Mouse (Mus musculus) hindbrain, embryonic 15.5 days (tissue): ENCODE data around the gene Cdc42se1. TPM values are rescaled to one million over a fixed set of nuclear protein-coding genes. Genes with fewer than 3 reads are reported as not detected.

Source experiments
- ATAC-seq: fragments of 200-750 bp; cut with Nextera tagmentation; 2 replicates; pipeline ENCODE4 v1.8.0; 2017; ENCODE audit warnings: low read depth, moderate number of reproducible peaks, moderate TSS enrichment; ENCODE audit not compliant: low FRiP score
- H3K27ac ChIP-seq: fragments of 300-500 bp; sonication (generic); replicated peaks from 2 replicates; pipeline ENCODE4 v1.5.1; 2015; ENCODE audit warnings: mild to moderate bottlenecking, inconsistent platforms
- H3K27me3 ChIP-seq: fragments of 300-500 bp; sonication (generic); 2 replicates; pipeline ENCODE4 v1.6.1; 2015; ENCODE audit warnings: control low read depth, inconsistent platforms
- H3K36me3 ChIP-seq: fragments of 300-500 bp; sonication (generic); 2 replicates; pipeline ENCODE4 v1.6.1; 2015; ENCODE audit warnings: control low read depth, inconsistent platforms
- H3K4me1 ChIP-seq: fragments of 300-500 bp; sonication (generic); replicated peaks from 2 replicates; pipeline ENCODE4 v1.6.1; 2015; ENCODE audit warnings: control low read depth, inconsistent platforms
- H3K4me2 ChIP-seq: fragments of 300-500 bp; sonication (generic); 2 replicates; pipeline ENCODE4 v1.6.1; 2015; ENCODE audit warnings: moderate library complexity, mild to moderate bottlenecking, inconsistent platforms
- H3K4me3 ChIP-seq: fragments of 300-500 bp; sonication (generic); 2 replicates; pipeline ENCODE4 v1.5.1; 2015; ENCODE audit warnings: mild to moderate bottlenecking, inconsistent platforms
- H3K9ac ChIP-seq: fragments of 300-500 bp; sonication (generic); 2 replicates; pipeline ENCODE4 v1.6.1; 2015; ENCODE audit warnings: inconsistent platforms
- H3K9me3 ChIP-seq: fragments of 300-500 bp; sonication (generic); 2 replicates; pipeline ENCODE4 v1.6.1; 2016; ENCODE audit warnings: control low read depth, inconsistent platforms
- WGBS: fragments of 180-500 bp; shearing (Covaris S2); methylation state at CpG from one replicate; pipeline ENCODE4 v1.1.7; 2015; 5-methylcytosine and 5-hydroxymethylcytosine counted together
- polyA plus RNA-seq: library from polyadenylated mRNA; unstranded; fragments of >200 nt; fragmentation: Nextera tagmentation; extraction: Ambion mirVana; gene quantifications from 2 replicates; pipeline ENCODE4 v1.2.1, GENCODE M21; 2015

Cdc42se1 gene
- polyA plus RNA-seq, 1 experiment from 2014 or later: 57.1 TPM

DNA sequence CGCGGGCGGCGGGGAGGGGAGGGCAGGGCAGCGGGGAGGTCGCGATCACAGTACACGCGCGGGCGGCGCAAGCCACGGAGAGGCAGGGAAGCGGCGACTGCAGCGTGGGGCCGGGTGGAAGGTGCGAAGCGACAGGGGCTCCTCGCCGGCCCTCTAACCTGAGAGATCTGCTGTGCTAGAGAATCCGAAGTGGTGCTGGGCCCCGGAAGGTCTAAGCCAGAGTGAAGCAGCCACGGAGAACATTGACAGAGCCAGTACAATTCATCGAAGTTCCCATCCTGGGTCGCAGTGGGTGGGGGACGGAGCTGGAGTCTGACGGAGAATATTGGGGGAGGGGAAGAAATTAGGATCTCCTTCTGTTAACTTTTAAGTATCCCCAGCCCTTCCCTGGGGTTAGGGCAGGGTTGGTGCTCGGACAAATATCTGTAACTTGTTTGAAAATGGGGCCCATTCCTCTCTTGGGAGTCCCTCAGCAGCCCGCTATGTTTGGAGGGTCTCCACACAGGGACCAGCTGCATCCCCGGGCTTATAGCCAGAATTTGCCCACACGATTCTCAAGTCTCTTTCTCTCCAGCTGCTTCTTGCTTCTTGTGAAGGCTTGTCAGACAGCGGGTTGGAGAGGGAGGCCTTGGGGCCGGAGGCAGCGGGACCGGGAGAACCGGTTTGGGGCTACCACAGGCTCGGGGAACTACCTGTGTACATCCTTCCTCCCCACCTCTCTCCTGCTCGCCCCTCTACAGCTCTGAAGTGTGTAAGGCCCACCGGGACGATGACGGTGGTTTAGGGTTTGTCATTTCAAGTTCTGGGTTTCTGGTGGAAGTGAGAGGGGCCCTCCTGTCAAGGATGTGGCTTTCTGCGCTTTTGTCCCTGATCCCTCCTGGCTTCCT, 605 bp downstream of the Cdc42se1 start:
- H3K4me1 ChIP-seq: peaks cover 57% of the 10 kb centered on the region
- peak overlapping the region; percentile 99 for H3K27ac ChIP-seq
- peak overlapping the region; percentile 89 for H3K9ac ChIP-seq
- peak overlapping the region; percentile 77 for H3K4me2 ChIP-seq
- peak overlapping the region; percentile 78 for H3K4me3 ChIP-seq
- no peak for ATAC-seq
- H3K27me3 ChIP-seq: no peaks in the 10 kb centered on the region
- peaks cover 36% of the 10 kb centered on the region for H3K36me3 ChIP-seq
- under 1% methylated on average over 43 of the region's 43 CpGs for WGBS
- no peaks in the 10 kb centered on the region for H3K9me3 ChIP-seq

DNA sequence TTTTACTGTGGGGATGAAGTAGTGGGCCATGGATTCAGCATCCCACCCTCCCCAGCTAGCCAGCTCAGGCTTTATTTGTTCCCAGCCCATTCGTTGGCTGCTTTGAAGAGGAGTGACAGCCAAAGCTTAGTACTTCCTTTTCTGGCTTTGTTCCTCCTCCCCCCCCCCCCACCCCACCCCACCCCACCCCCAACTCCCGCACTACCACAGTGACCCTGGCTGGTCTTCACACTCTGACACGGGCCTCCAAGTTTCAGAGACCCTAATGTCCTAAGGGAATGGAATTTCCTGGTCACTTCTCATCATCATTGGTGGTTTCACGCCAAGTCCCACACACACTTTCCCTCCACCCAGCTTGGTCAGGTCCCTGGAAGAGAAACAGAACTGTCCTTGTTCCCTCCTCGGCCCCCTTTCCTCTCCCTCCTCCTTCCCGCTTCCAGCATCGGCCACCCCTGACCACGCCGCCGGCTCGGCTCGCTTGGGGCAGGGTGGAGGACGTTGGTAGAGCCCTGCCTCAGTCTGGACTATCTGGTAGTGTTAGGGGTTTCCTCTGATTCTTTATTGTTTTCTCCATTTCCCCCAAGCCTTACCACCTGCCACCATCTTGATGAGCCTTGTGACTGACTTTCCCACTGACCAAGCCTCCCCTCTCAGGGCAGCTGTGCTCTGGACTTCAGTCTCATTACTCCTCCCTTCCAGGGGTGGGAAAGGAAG, 1.4 kb downstream of the Cdc42se1 start:
- peak overlapping the region; percentile 99 for H3K27ac ChIP-seq
- peak overlapping the region; percentile 89 for H3K9ac ChIP-seq
- peaks cover 49% of the 10 kb centered on the region for H3K4me1 ChIP-seq
- ATAC-seq: no peak
- peaks cover 41% of the 10 kb centered on the region for H3K36me3 ChIP-seq
- peak overlapping the region; percentile 78 for H3K4me3 ChIP-seq
- no peaks in the 10 kb centered on the region for H3K9me3 ChIP-seq
- 2% methylated on average over 13 of the region's 13 CpGs for WGBS
- H3K27me3 ChIP-seq: no peaks in the 10 kb centered on the region
- peak overlapping the region; percentile 77 for H3K4me2 ChIP-seq

DNA sequence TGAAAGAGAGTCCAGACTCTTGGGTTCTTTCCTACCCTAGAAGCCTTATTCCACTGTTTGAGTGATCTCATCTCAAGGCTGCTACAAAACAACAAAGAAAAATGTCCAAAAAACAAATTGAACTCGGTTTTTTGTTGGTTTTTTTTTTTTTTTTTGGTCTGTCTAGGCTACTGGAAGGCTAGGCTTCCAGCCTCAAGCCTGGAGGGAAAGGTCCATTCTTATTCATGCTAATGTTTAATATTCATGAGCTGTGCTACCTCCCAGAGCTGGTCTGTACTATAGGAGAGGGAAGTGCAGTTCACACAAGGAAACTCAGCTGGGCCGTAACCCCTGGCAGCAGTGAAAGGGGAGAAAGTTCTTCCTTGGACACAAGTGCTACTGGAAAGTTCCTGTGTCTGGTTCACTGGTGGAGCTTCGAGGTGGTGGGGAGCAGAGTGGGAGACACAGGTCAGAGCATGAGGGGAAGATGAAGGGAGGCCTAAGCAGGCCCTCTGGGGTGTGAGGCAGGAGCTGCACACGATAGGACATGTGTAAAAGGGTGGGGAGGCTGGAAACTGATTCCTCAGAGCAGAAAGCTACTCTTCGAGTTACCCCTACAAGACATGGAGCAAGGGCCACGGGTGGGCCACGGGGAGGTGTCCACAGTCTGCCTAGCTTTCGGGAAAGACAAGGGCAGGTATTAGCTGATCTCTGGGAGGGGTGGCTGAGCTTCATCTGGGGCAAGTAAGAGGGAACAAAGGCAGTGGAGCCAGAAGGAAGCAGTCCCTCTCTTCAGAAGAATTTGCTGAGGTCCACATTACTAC, 2.2 kb downstream of the Cdc42se1 start:
- Histone ChIP-seq H3K4me1 (peaks cover 42% of the 10 kb centered on the region), H3K36me3 (peaks cover 41% of the 10 kb centered on the region)
- 30% methylated on average over 8 of the region's 8 CpGs for WGBS

DNA sequence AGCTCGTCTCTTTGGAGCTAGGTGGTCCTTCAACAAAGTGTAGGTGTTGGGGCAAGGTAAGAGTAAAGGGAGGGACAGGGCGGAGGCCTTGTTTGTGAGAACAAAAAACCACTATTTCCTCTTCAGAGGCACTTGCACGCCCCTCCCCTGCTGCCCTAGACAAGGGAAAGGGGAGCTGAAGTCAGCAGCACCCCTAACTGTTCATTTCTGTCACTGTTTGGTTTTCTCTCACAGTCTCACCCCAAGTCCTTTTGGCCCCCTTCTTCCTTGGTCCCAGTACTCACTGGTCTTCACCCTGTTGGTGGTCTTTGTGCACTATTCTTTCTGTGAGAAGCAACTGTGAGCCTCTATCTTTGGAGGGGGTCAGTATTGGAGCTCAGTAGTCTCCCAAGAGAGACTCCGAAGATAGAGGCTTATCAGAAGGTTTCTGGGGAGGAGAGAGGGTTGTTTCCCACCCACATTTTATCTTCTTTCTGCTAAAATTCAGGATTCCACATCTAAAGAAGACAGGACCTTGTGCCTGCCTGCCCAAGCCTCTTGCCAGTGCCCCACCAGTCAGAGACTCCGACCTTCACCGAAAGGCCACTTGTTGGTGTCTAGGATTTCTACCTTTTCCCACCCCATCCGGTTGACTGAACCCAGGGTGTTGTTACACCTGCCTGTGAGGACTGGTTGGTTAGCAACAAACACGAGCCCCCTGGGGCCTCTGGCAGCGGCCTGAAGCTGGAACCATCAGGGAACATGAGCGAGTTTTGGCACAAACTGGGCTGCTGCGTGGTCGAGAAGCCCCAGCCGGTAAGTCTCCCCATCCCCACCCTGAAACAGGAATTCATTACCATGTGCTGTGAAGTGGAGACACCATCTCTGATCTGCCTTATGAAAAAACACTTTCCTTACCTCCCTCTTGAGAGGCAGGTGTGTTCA, 3.0 kb downstream of the Cdc42se1 start, which contains the start of gene Mllt11:
Gene Mllt11, minus strand, starts transcription at position 874 of the 924 bp plus-strand sequence.
- Histone ChIP-seq H3K36me3 (peaks cover 47% of the 10 kb centered on the region), H3K9ac (peak within 1 kb of the TSS; percentile 11; the same call in 1 of the 2 replicates), H3K4me2 (peak within 1 kb of the TSS; percentile 77), H3K27me3 (no peaks in the 10 kb centered on the region), H3K9me3 (no peaks in the 10 kb centered on the region), H3K4me1 (peaks cover 33% of the 10 kb centered on the region), H3K27ac (peak within 1 kb of the TSS; percentile 99), H3K4me3 (peak within 1 kb of the TSS; percentile 78; the same call in 1 of the 2 replicates)
- 68% methylated on average over 13 of the region's 13 CpGs for WGBS
- no peak for ATAC-seq

More for the DNA sequence above, 2.2 kb downstream of the Cdc42se1 start:
- H3K27me3 ChIP-seq: no peaks in the 10 kb centered on the region
- peak overlapping the region; percentile 78 for H3K4me3 ChIP-seq
- H3K9ac ChIP-seq: peak overlapping the region; percentile 89
- peak overlapping the region; percentile 77 for H3K4me2 ChIP-seq
- peak overlapping the region; percentile 99 for H3K27ac ChIP-seq
- H3K9me3 ChIP-seq: no peaks in the 10 kb centered on the region
- ATAC-seq: 0 out of 2 replicates have a peak, but pooled peaks have one; percentile 2

DNA sequence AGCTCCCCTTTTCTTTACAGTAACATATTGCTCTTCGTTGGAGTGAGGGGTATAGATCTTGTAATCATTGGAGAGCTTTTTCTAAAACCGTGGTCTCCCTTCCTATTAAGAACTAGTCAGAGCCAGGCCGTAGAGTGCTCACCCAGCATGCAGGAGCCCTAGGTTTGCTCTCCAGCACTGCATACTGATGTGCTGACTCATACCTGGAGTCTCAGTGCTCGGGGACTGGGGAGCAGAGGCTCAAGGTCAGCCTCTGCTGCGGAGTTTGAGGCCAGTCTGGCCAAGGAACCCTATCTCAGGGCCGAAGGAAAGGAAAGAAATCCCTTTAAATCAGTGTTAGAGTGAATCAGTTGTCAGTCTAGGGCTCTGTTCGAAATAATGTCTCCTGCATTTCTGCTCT, 4.2 kb downstream of the Cdc42se1 start:
- H3K27me3 ChIP-seq: no peaks in the 10 kb centered on the region
- no peak overlapping the region for H3K4me3 ChIP-seq
- H3K4me1 ChIP-seq: peaks cover 29% of the 10 kb centered on the region
- 91% methylated on average over 7 of the region's 7 CpGs for WGBS
- ATAC-seq: no peak
- no peaks in the 10 kb centered on the region for H3K9me3 ChIP-seq
- H3K4me2 ChIP-seq: no peak overlapping the region
- H3K27ac ChIP-seq: no peak overlapping the region
- H3K36me3 ChIP-seq: peaks cover 58% of the 10 kb centered on the region
- H3K9ac ChIP-seq: no peak overlapping the region

DNA sequence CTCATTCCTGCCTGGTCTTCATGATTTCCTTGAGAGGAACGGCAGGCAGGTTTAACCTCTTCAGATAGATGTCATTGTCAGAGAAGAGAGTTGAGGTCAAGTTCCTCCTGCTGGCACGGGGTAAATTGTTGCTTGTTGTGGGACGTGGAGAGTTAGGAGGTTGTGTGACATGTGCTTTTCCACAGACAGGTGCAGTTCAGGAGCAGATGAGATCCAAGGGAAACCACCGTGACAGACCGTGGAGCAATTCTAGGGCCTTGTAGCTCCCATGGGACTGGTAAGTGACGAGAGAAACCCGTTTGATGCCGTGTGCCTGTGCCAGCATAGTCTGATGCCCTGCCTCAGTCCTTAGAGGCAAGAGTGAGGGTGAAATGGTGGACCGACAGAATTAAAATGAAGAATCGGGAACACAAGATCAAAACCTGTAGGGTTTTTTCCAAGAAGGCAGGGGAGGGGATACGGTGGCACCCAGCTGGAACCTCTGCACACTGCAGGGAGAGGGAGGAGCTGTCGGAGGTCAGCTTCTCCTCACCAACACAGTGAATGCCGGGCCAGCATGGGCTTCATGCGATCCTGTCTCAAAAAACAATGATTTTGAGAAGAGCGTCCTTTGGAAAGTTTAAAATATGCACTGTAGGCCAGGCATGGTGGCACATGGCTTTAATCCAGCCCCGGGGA, 4.9 kb downstream of the Cdc42se1 start:
- Histone ChIP-seq H3K27me3 (no peaks in the 10 kb centered on the region), H3K4me3 (no peak overlapping the region), H3K9ac (no peak overlapping the region), H3K36me3 (peaks cover 60% of the 10 kb centered on the region), H3K27ac (no peak overlapping the region), H3K9me3 (no peaks in the 10 kb centered on the region), H3K4me2 (no peak overlapping the region), H3K4me1 (peaks cover 29% of the 10 kb centered on the region)
- 77% methylated on average over 16 of the region's 16 CpGs for WGBS
- no peak for ATAC-seq

DNA sequence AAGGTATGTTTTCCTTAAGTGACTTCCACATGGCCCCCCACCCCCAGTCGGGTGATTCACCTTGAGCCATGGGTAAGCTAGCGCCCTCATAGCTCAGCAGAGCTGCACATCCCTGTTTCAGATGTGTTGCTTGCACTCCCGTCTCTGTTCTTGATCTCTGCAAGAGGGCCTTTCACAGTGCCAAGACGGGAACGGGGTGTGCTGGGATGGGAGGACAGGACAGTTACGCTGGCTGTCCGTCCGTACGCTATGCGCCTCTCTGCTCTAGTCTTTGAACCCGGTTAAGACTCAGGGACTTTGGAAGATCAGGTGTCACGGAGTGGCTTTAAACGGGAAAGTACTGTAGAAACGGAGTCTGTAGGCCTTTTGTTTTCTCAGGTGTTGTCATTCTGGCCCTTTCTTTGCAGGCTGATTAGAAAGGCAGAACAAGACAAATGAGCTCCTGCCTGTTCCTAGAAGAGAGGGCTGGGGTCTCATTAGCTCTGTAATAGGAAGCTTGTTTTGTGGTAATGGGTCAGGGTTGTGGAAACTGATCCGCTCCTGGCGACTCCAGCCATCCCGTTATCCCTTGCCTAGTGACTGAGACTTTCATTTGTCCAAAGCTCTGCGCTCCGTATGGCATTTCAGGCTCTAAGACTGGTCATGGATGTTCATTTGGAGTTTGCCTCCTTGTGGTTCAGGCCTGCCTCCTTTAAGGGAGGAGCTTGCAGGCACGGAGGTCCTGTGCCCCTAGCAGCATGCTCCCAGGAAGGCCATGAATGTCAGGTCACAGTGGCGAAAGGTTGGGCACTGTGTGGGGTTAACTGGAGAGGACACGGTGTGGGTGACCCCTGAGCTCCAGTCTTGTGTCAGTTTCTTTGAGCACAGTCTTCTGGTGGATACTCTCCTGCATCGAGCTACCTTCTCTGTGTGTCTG, 7.1 kb downstream of the Cdc42se1 start:
- H3K4me1 ChIP-seq: peaks cover 15% of the 10 kb centered on the region
- 76% methylated on average over 23 of the region's 23 CpGs for WGBS
- H3K27ac ChIP-seq: no peak overlapping the region
- no peak overlapping the region for H3K4me2 ChIP-seq
- H3K36me3 ChIP-seq: peaks cover 60% of the 10 kb centered on the region
- no peak overlapping the region for H3K4me3 ChIP-seq
- no peaks in the 10 kb centered on the region for H3K27me3 ChIP-seq
- H3K9me3 ChIP-seq: no peaks in the 10 kb centered on the region
- no peak for ATAC-seq
- H3K9ac ChIP-seq: no peak overlapping the region

DNA sequence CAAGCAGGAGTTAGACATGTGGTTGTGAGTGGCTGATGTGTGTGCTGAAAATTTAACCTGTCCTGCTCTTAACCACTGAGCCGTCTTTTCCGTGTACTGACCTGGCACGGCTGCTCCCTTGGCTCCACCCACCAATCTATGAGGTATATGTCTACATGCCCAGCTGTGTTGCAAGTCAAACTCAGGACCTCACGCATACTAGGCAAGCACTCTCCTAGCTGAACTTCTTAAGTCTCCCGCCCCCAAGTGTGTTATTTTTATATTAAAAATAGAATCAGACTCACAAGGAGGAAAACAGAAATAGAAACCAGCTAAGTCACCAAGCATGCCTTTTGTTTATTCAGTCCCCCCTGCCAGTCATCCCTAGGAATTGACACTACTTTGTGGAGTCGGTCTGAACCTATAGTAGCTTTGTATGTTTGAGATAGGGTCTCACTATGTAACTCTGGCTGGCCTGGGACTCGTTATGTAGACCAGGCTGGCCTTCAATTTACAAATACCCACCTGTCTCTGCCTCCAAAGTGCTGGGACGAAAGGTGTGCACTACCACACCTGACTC, 9.1 kb downstream of the Cdc42se1 start:
- Histone ChIP-seq H3K36me3 (peaks cover 49% of the 10 kb centered on the region), H3K27ac (no peak overlapping the region), H3K9ac (no peak overlapping the region), H3K27me3 (no peaks in the 10 kb centered on the region), H3K4me2 (no peak overlapping the region), H3K9me3 (no peaks in the 10 kb centered on the region), H3K4me1 (no peaks in the 10 kb centered on the region), H3K4me3 (no peak overlapping the region)
- 89% methylated on average over 8 of the region's 8 CpGs for WGBS
- no peak for ATAC-seq

DNA sequence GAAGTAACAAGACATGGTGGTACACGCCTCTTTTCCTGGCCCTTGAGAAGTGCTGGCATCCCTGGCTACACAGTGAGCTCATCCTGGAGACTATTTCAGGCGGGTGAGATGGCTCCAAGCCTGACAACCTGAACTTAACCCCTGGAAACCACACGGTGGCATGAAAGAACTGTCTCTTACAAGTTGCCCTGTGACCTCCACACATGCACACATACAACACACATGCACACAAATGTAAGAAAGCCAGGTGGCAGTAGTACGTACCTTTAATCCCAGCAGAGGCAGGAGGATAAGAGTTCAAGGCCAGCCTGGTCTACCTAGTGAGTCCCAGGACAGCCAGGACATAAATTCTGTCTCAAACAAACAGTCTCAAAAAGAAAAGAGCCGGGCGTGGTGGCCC, 10.5 kb downstream of the Cdc42se1 start:
- Histone ChIP-seq H3K4me3 (no peak overlapping the region), H3K9me3 (no peaks in the 10 kb centered on the region), H3K27ac (no peak overlapping the region), H3K4me1 (no peaks in the 10 kb centered on the region), H3K36me3 (peaks cover 35% of the 10 kb centered on the region), H3K27me3 (no peaks in the 10 kb centered on the region), H3K9ac (no peak overlapping the region), H3K4me2 (no peak overlapping the region)
- WGBS: 93% methylated on average over 6 of the region's 6 CpGs
- ATAC-seq: no peak
